Mouse (Mus musculus): ENCODE results near the gene Vti1a.

DNA sequence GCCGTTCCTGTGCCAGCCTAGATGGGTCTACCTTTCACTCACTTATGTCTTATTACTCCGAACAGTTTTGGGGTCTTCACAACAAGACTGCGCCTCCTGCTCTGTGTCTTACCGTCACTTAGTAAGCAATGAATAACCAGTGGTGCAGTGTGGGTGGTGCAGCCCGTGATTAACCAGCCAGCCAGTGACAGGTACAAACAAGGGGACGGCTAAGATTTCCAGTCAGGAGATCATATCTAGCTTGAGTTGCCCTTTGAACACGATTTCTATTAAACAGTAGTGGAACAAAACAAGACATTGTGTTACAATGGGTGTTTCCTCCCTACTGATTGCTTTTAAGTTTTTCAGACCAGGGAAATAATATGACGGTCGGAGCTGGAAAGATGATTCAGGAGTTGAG, 27.2 kb downstream of the Vti1a start:
- TF ChIP-seq MAFK (IDR thresholded peaks at IDR 0.05; ENCODE audit: insufficient read depth, low read depth, low read length) = no peak
- no peak for TF ChIP-seq HCFC1 (IDR thresholded peaks at IDR 0.05; ENCODE audit: borderline replicate concordance, insufficient read depth, low read length)
- TF ChIP-seq CHD2 (IDR thresholded peaks at IDR 0.05; ENCODE audit: low read depth, low read length) = no peak

Measured in ES-E14 (cell line).